Comparison of ENCODE assay signal across 22 mouse cellular contexts in the genomic region with DNA sequence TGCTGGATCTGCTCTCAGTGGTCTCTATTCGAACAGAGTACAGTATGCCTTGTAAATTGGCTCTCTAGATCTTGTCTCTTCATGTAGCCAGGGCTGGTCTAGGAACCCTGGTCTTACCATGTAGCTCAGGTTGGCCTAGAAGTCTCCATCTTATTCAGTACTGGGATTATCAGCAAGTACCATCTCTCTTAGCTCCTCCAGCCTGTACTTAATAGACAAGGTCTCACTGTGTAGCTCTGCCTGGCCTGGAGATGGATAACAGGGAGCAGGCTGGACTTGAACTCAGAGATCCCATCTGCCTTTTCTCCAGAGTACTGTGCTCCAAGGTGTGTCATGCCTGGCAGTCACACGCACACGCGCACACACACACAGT. TPM values are rescaled to one million over a fixed set of nuclear protein-coding genes. Genes with fewer than 3 reads are reported as not detected.
DNase-seq lines count a peak whose midpoint lies in the region; ATAC-seq and TF ChIP-seq lines count a peak whose summit lies in the region.
"Had no signal": no experiment of that assay in that cellular context is flagged by ENCODE, and none has a peak within 500 bp of the region (broad histone marks: within the 10 kb centered on the region; RNA-seq: fewer than 3 reads in every experiment).

No protein-coding gene starts in this region.

- WGBS in midbrain, embryonic 10.5 days, result 86% methylated on average over 4 of the region's 4 CpGs
- WGBS in midbrain, postnatal 0 days, result 92% methylated on average over 4 of the region's 4 CpGs
- WGBS in olfactory bulb, adult 2 months, result 78% methylated on average over 4 of the region's 4 CpGs

- H3K4me1 ChIP-seq in midbrain, embryonic 10.5 days, result peaks cover 5% of the 10 kb centered on the region; the same call in 1 of the 2 replicates
- no peaks in the 10 kb centered on the region for H3K4me1 ChIP-seq in midbrain, postnatal 0 days (ENCODE audit: insufficient read depth, low read length)
- peaks cover 57% of the 10 kb centered on the region for H3K4me1 ChIP-seq in G1E (ENCODE audit: insufficient read depth, low read depth, low read length)
- peaks cover 25% of the 10 kb centered on the region for H3K4me1 ChIP-seq in olfactory bulb, adult 2 months (ENCODE audit: control insufficient read depth, insufficient read depth, low read length)
- H3K4me1 ChIP-seq: forebrain, embryonic 12.5 days; hindbrain, embryonic 15.5 days; limb, embryonic 15.5 days had no signal

- 0 out of 2 replicates have a peak overlapping the region, but pooled peaks have one; percentile 2 for H3K27ac ChIP-seq in midbrain, embryonic 10.5 days (replicated peaks)
- no peak overlapping the region for H3K27ac ChIP-seq in midbrain, postnatal 0 days (ENCODE audit: low read depth, low read length)
- peak overlapping the region; percentile 76 for H3K27ac ChIP-seq in olfactory bulb, adult 2 months (ENCODE audit: insufficient read depth, low read depth, low read length)
- H3K27ac ChIP-seq: forebrain, embryonic 12.5 days; heart, embryonic 15.5 days; hindbrain, embryonic 15.5 days; kidney, embryonic 15.5 days; limb, embryonic 15.5 days had no signal

- H3K9me3 ChIP-seq in midbrain, embryonic 10.5 days (replicated peaks), result no peaks in the 10 kb centered on the region
- no peaks in the 10 kb centered on the region for H3K9me3 ChIP-seq in midbrain, postnatal 0 days (ENCODE audit: low read length)
- H3K9me3 ChIP-seq in G1E (replicated peaks), result no peaks in the 10 kb centered on the region
- H3K9me3 ChIP-seq: forebrain, embryonic 12.5 days; heart, embryonic 15.5 days; hindbrain, embryonic 15.5 days; kidney, embryonic 15.5 days; limb, embryonic 15.5 days had no signal

- no peak for TF ChIP-seq POLR2A in olfactory bulb, adult 2 months (IDR thresholded peaks at IDR 0.05; ENCODE audit: insufficient read depth, low read depth, low read length)

- H3K4me2 ChIP-seq in midbrain, postnatal 0 days (ENCODE audit: low read depth, low read length, poor library complexity, severe bottlenecking), result no peak overlapping the region
- H3K4me2 ChIP-seq: forebrain, embryonic 12.5 days; heart, embryonic 15.5 days; hindbrain, embryonic 15.5 days; kidney, embryonic 15.5 days; limb, embryonic 15.5 days; lung, embryonic 14.5 days had no signal

- no peak for ATAC-seq in midbrain, postnatal 0 days (ENCODE audit: low FRiP score)
- ATAC-seq in G1E (ENCODE audit: extremely low read depth, insufficient number of reproducible peaks, low FRiP score, poor library complexity, severe bottlenecking), result no peak
- ATAC-seq in erythroblast, adult 5-6 weeks (replicated peaks; ENCODE audit: low FRiP score, poor library complexity, severe bottlenecking), result 0 out of 2 replicates have a peak, but pooled peaks have one; percentile 17
- ATAC-seq: intestine, embryonic 16.5 days had no signal

- H3K36me3 ChIP-seq in midbrain, embryonic 10.5 days, result peaks cover 38% of the 10 kb centered on the region
- peaks cover 10% of the 10 kb centered on the region; the same call in 1 of the 2 replicates for H3K36me3 ChIP-seq in midbrain, postnatal 0 days (ENCODE audit: insufficient read depth, low read length)
- H3K36me3 ChIP-seq in G1E (replicated peaks), result peaks cover 57% of the 10 kb centered on the region

- TF ChIP-seq CTCF in midbrain, postnatal 0 days (IDR thresholded peaks at IDR 0.05), result no peak
- TF ChIP-seq CTCF in G1E (IDR thresholded peaks at IDR 0.05; ENCODE audit: low read depth, low read length), result no peak
- no peak for TF ChIP-seq CTCF in olfactory bulb, adult 2 months (IDR thresholded peaks at IDR 0.05; ENCODE audit: insufficient read depth, low read depth, low read length)

- H3K27me3 ChIP-seq in midbrain, embryonic 10.5 days (ENCODE audit: low read depth, poor library complexity, severe bottlenecking), result no peaks in the 10 kb centered on the region
- H3K27me3 ChIP-seq in midbrain, postnatal 0 days (ENCODE audit: insufficient read depth, low read length), result no peaks in the 10 kb centered on the region
- no peaks in the 10 kb centered on the region for H3K27me3 ChIP-seq in G1E (ENCODE audit: insufficient read depth, low read length)
- H3K27me3 ChIP-seq: forebrain, embryonic 12.5 days; heart, embryonic 15.5 days; hindbrain, embryonic 15.5 days; kidney, embryonic 15.5 days; limb, embryonic 15.5 days had no signal

- DNase-seq in midbrain, embryonic 10.5 days (ENCODE audit: low spot score), result no peak
- no peak for DNase-seq in midbrain, postnatal 0 days (ENCODE audit: low spot score)
- DNase-seq in G1E (ENCODE audit: low spot score), result no peak
- no peak for DNase-seq in urinary bladder, postnatal 36 days (ENCODE audit: low spot score in 2 of 2)
- DNase-seq in right cerebral cortex, postnatal 14 days, result no peak
- DNase-seq: cerebellum, postnatal 10 days; embryo, embryonic 11 days; gastrocnemius, postnatal 14 days; heart, postnatal 4 days; layer of hippocampus, postnatal 36 days; lung, embryonic 14.5 days; midbrain, embryonic 14.5 days; right cerebral cortex, postnatal 4 days had no signal

- H3K9ac ChIP-seq in midbrain, postnatal 0 days (replicated peaks; ENCODE audit: low read length, poor library complexity, severe bottlenecking), result no peak overlapping the region
- H3K9ac ChIP-seq: forebrain, embryonic 12.5 days; heart, embryonic 15.5 days; hindbrain, embryonic 15.5 days; kidney, embryonic 15.5 days; limb, embryonic 15.5 days; lung, embryonic 14.5 days had no signal

- H3K4me3 ChIP-seq in midbrain, embryonic 10.5 days, result no peak overlapping the region
- no peak overlapping the region for H3K4me3 ChIP-seq in midbrain, postnatal 0 days (ENCODE audit: low read depth, low read length)
- peak overlapping the region; percentile 59; the same call in 1 of the 2 replicates for H3K4me3 ChIP-seq in G1E (ENCODE audit: low read depth, low read length)
- H3K4me3 ChIP-seq in olfactory bulb, adult 2 months (ENCODE audit: insufficient read depth, low read depth, low read length), result no peak overlapping the region
- H3K4me3 ChIP-seq: forebrain, embryonic 12.5 days; heart, embryonic 15.5 days; hindbrain, embryonic 15.5 days; kidney, embryonic 15.5 days; limb, embryonic 15.5 days; myocyte had no signal

RNA-seq across cellular contexts. Expression of a gene that starts 13.6 kb away (rescaled TPM):
- polyA plus RNA-seq in midbrain, embryonic 10.5 days (2016; fragmentation: Nextera tagmentation; extraction: Ambion mirVana), result 24.9 and 25.8 TPM in 2 replicates
- 33.7 and 35.7 TPM in 2 replicates for total RNA-seq in midbrain, postnatal 0 days (2014; rRNA removed)
- 44.9 and 49.6 TPM in 2 replicates for polyA plus RNA-seq in midbrain, postnatal 0 days (2015; fragmentation: Nextera tagmentation; extraction: Ambion mirVana)
- total RNA-seq in G1E (2014; fragmentation: Nextera tagmentation) (19.9 and 37.8 TPM in 2 replicates), G1E (2017) (21.5 and 22.3 TPM in 2 replicates)
- polyA plus RNA-seq in G1E (2012), result 24.2 and 26.0 TPM in 2 replicates
- total RNA-seq in erythroblast, adult 5-6 weeks (2015; ENCODE audit: low replicate concordance), result 1.7 and 5.0 TPM in 2 replicates
- total RNA-seq in erythroblast, adult 5-6 weeks (2017; ENCODE audit: low replicate concordance), result 7.4 and 22.4 TPM in 2 replicates
- polyA plus RNA-seq in olfactory bulb, adult 2 months (2012; ENCODE audit: insufficient read depth, insufficient read length, low replicate concordance, missing spikeins), result not detected in 2 replicates

RNA-seq across cellular contexts. Expression of a gene that starts 28.9 kb away (rescaled TPM):
- polyA plus RNA-seq in midbrain, embryonic 10.5 days (2016; fragmentation: Nextera tagmentation; extraction: Ambion mirVana), result 18.5 and 20.6 TPM in 2 replicates
- 13.6 and 13.7 TPM in 2 replicates for total RNA-seq in midbrain, postnatal 0 days (2014; rRNA removed)
- polyA plus RNA-seq in midbrain, postnatal 0 days (2015; fragmentation: Nextera tagmentation; extraction: Ambion mirVana), result 15.7 and 17.7 TPM in 2 replicates
- total RNA-seq in G1E (2014; fragmentation: Nextera tagmentation), result 43.6 and 59.8 TPM in 2 replicates
- 49.9 and 59.4 TPM in 2 replicates for total RNA-seq in G1E (2017)
- polyA plus RNA-seq in G1E (2012), result 24.3 and 32.4 TPM in 2 replicates
- total RNA-seq in erythroblast, adult 5-6 weeks (2015; ENCODE audit: low replicate concordance), result 13.0 and 26.1 TPM in 2 replicates
- total RNA-seq in erythroblast, adult 5-6 weeks (2017; ENCODE audit: low replicate concordance), result 10.3 and 11.9 TPM in 2 replicates
- polyA plus RNA-seq in olfactory bulb, adult 2 months (2012; ENCODE audit: insufficient read depth, insufficient read length, low replicate concordance, missing spikeins), result not detected in 2 replicates

RNA-seq across cellular contexts. Expression of a gene that starts 37.8 kb away (rescaled TPM):
- polyA plus RNA-seq in midbrain, embryonic 10.5 days (2016; fragmentation: Nextera tagmentation; extraction: Ambion mirVana), result 34.1 and 35.4 TPM in 2 replicates
- 34.5 and 42.3 TPM in 2 replicates for total RNA-seq in midbrain, postnatal 0 days (2014; rRNA removed)
- polyA plus RNA-seq in midbrain, postnatal 0 days (2015; fragmentation: Nextera tagmentation; extraction: Ambion mirVana), result 20.5 and 22.6 TPM in 2 replicates
- total RNA-seq in G1E (2014; fragmentation: Nextera tagmentation) (58.5 and 95.5 TPM in 2 replicates), G1E (2017) (13.7 and 22.7 TPM in 2 replicates)
- 102 and 144 TPM in 2 replicates for polyA plus RNA-seq in G1E (2012)
- 7.9 and 12.3 TPM in 2 replicates for total RNA-seq in erythroblast, adult 5-6 weeks (2015; ENCODE audit: low replicate concordance)
- 12.8 and 18.4 TPM in 2 replicates for total RNA-seq in erythroblast, adult 5-6 weeks (2017; ENCODE audit: low replicate concordance)
- polyA plus RNA-seq in olfactory bulb, adult 2 months (2012; ENCODE audit: insufficient read depth, insufficient read length, low replicate concordance, missing spikeins), result 79.7 TPM in 1 of 2 replicates, not detected in the other

RNA-seq across cellular contexts. Expression of a gene that starts 37.9 kb away (rescaled TPM):
- 106 and 107 TPM in 2 replicates for polyA plus RNA-seq in midbrain, embryonic 10.5 days (2016; fragmentation: Nextera tagmentation; extraction: Ambion mirVana)
- 37.9 and 39.6 TPM in 2 replicates for total RNA-seq in midbrain, postnatal 0 days (2014; rRNA removed)
- polyA plus RNA-seq in midbrain, postnatal 0 days (2015; fragmentation: Nextera tagmentation; extraction: Ambion mirVana), result 77.8 and 81.8 TPM in 2 replicates
- 34.3 and 41.0 TPM in 2 replicates for total RNA-seq in G1E (2014; fragmentation: Nextera tagmentation)
- total RNA-seq in G1E (2017), result 52.8 and 53.5 TPM in 2 replicates
- 61.1 and 68.7 TPM in 2 replicates for polyA plus RNA-seq in G1E (2012)
- total RNA-seq in erythroblast, adult 5-6 weeks (2015; ENCODE audit: low replicate concordance), result 4.8 and 14.2 TPM in 2 replicates
- total RNA-seq in erythroblast, adult 5-6 weeks (2017; ENCODE audit: low replicate concordance), result 6.4 and 13.0 TPM in 2 replicates
- not detected in 2 replicates for polyA plus RNA-seq in olfactory bulb, adult 2 months (2012; ENCODE audit: insufficient read depth, insufficient read length, low replicate concordance, missing spikeins)
